ENCODE assay signal across 9 mouse cellular contexts in genomic region chr2:59830151-59830550, GRCm38 (mm10). TPM values are rescaled to one million over a fixed set of nuclear protein-coding genes. Genes with fewer than 3 reads are reported as not detected.
DNase-seq lines count a peak whose midpoint lies in the region; ATAC-seq lines count a peak whose summit lies in the region.
"Had no signal": no experiment of that assay in that cellular context is flagged by ENCODE, and none has a peak within 500 bp of the region (broad histone marks: within the 10 kb centered on the region; RNA-seq: fewer than 3 reads in every experiment).

No protein-coding gene starts in this region.

- WGBS in embryonic facial prominence, embryonic 15.5 days = 20% methylated on average over 9 of the region's 9 CpGs
- 24% methylated on average over 9 of the region's 9 CpGs for WGBS in hindbrain, embryonic 13.5 days

- ATAC-seq in embryonic facial prominence, embryonic 15.5 days (ENCODE audit: insufficient number of reproducible peaks, low FRiP score, low TSS enrichment, low read depth) = peak; percentile 45; the same call in 1 of the 2 replicates
- peak; percentile 44; the same call in 1 of the 2 replicates for ATAC-seq in hindbrain, embryonic 13.5 days (ENCODE audit: low FRiP score)
- ATAC-seq: Patski had no signal

- H3K27ac ChIP-seq in embryonic facial prominence, embryonic 15.5 days (replicated peaks) = peak overlapping the region; percentile 81
- H3K27ac ChIP-seq in hindbrain, embryonic 13.5 days = 0 out of 2 replicates have a peak overlapping the region, but pooled peaks have one; percentile 40

- DNase-seq in layer of hippocampus, adult 11-12 months (ENCODE audit: low spot score) = peak; percentile 39
- DNase-seq in layer of hippocampus, adult 18-20 months (ENCODE audit: low spot score in 2 of 2) = no peak
- peak; percentile 54 for DNase-seq in lung, postnatal 14 days
- peak; percentile 29 for DNase-seq in yolk sac, embryonic 10.5 days (ENCODE audit: low spot score)
- no peak for DNase-seq in layer of hippocampus, postnatal 14 days (ENCODE audit: low spot score in 2 of 2)
- DNase-seq in adrenal gland, postnatal 36 days = no peak

- H3K36me3 ChIP-seq in embryonic facial prominence, embryonic 15.5 days = peaks cover 21% of the 10 kb centered on the region
- H3K36me3 ChIP-seq in hindbrain, embryonic 13.5 days = peaks cover 4% of the 10 kb centered on the region

- H3K9ac ChIP-seq in embryonic facial prominence, embryonic 15.5 days = no peak overlapping the region; the same call in 1 of the 2 replicates
- no peak overlapping the region for H3K9ac ChIP-seq in hindbrain, embryonic 13.5 days

- no peaks in the 10 kb centered on the region for H3K27me3 ChIP-seq in embryonic facial prominence, embryonic 15.5 days
- no peaks in the 10 kb centered on the region for H3K27me3 ChIP-seq in hindbrain, embryonic 13.5 days
- H3K27me3 ChIP-seq: Patski had no signal

- H3K4me1 ChIP-seq in embryonic facial prominence, embryonic 15.5 days = peaks cover 33% of the 10 kb centered on the region
- peaks cover 27% of the 10 kb centered on the region for H3K4me1 ChIP-seq in hindbrain, embryonic 13.5 days (replicated peaks)

- H3K4me2 ChIP-seq in embryonic facial prominence, embryonic 15.5 days (replicated peaks) = no peak overlapping the region
- no peak overlapping the region for H3K4me2 ChIP-seq in hindbrain, embryonic 13.5 days

- no peaks in the 10 kb centered on the region for H3K9me3 ChIP-seq in embryonic facial prominence, embryonic 15.5 days (replicated peaks)
- H3K9me3 ChIP-seq in hindbrain, embryonic 13.5 days = no peaks in the 10 kb centered on the region

- no peak overlapping the region for H3K4me3 ChIP-seq in embryonic facial prominence, embryonic 15.5 days (replicated peaks)
- no peak overlapping the region for H3K4me3 ChIP-seq in hindbrain, embryonic 13.5 days

RNA-seq across cellular contexts. Expression of gene Wdsub1, which starts 52.2 kb away (rescaled TPM):
- total RNA-seq in layer of hippocampus, adult 18-20 months (2021) = 10 to 100 TPM; 23.5 to 25.0 TPM
- polyA plus RNA-seq in embryonic facial prominence, embryonic 15.5 days (2015; fragmentation: Nextera tagmentation; extraction: Ambion mirVana) = 42.3 and 49.6 TPM in 2 replicates
- polyA plus RNA-seq in hindbrain, embryonic 13.5 days (2015; fragmentation: Nextera tagmentation; extraction: Ambion mirVana) = 15.0 and 17.3 TPM in 2 replicates
- 10 to 100 TPM; 17.6 to 19.3 TPM for total RNA-seq in layer of hippocampus, postnatal 14 days (2021)
- 10 to 100 TPM; 13.9 to 16.1 TPM for total RNA-seq in adrenal gland, postnatal 36 days (2021)

Comparison
In these comparisons a context has a peak if more than half of its experiments do, and no peak if none do; other contexts are left out.
1. DNase-seq: peak in layer of hippocampus, adult 11-12 months (single experiment), lung, postnatal 14 days (single experiment) and yolk sac, embryonic 10.5 days (single experiment); none in layer of hippocampus, adult 18-20 months (0 of 2), layer of hippocampus, postnatal 14 days (0 of 2) and adrenal gland, postnatal 36 days (0 of 2).